Mouse (Mus musculus) forebrain, embryonic 11.5 days (tissue): ENCODE data around the gene DXBay18. TPM values are rescaled to one million over a fixed set of nuclear protein-coding genes. Genes with fewer than 3 reads are reported as not detected.
"Not testable (repeated sequence)": the region's sequence is repeated elsewhere in the genome, so short reads cannot be mapped to it uniquely, and the experiment has no call there.

Experiments
- ATAC-seq: fragments of 200-750 bp; cut with Nextera tagmentation; replicated peaks from 2 replicates; pipeline ENCODE4 v1.8.0; 2017; ENCODE audit warnings: moderate TSS enrichment; ENCODE audit not compliant: low FRiP score
- DNase-seq: peaks from one replicate; pipeline ENCODE4 v3.0.0-alpha.2; 2017; ENCODE audit warnings: low spot score
- H3K27ac ChIP-seq: fragments of 300-500 bp; sonication (generic); 2 replicates; pipeline ENCODE4 v1.5.1; 2014; ENCODE audit warnings: low read depth, low read length
- H3K27me3 ChIP-seq: fragments of 300-500 bp; sonication (generic); 2 replicates; pipeline ENCODE4 v1.6.1; 2014; ENCODE audit warnings: mild to moderate bottlenecking, low read length, mixed read lengths; ENCODE audit not compliant: control insufficient read depth, insufficient read depth
- H3K36me3 ChIP-seq: fragments of 300-500 bp; sonication (generic); 2 replicates; pipeline ENCODE4 v1.6.1; 2014; ENCODE audit warnings: mild to moderate bottlenecking, low read length, moderate library complexity, mixed read lengths; ENCODE audit not compliant: control insufficient read depth, insufficient read depth
- H3K4me1 ChIP-seq: fragments of 300-500 bp; sonication (generic); replicated peaks from 2 replicates; pipeline ENCODE4 v1.6.1; 2014; ENCODE audit warnings: low read length, mixed read lengths; ENCODE audit not compliant: control insufficient read depth, insufficient read depth
- H3K4me2 ChIP-seq: fragments of 300-500 bp; sonication (generic); 2 replicates; pipeline ENCODE4 v1.6.1; 2014; ENCODE audit warnings: low read depth, mild to moderate bottlenecking, low read length, moderate library complexity, mixed read lengths; ENCODE audit not compliant: severe bottlenecking
- H3K4me3 ChIP-seq: fragments of 300-500 bp; sonication (generic); 2 replicates; pipeline ENCODE4 v1.5.1; 2014; ENCODE audit warnings: low read depth, low read length
- H3K9ac ChIP-seq: fragments of 300-500 bp; sonication (generic); 2 replicates; pipeline ENCODE4 v1.6.1; 2014; ENCODE audit warnings: low read length
- H3K9me3 ChIP-seq: fragments of 300-500 bp; sonication (generic); 2 replicates; pipeline ENCODE4 v1.6.1; 2016; ENCODE audit warnings: low read length, mixed read lengths; ENCODE audit not compliant: control insufficient read depth
- WGBS: fragments of 180-500 bp; shearing (Covaris S2); extraction: QIAGEN DNeasy Blood & Tissue Kit; methylation state at CpG from one replicate; pipeline ENCODE4 v1.1.7; 2014; 5-methylcytosine and 5-hydroxymethylcytosine counted together
- polyA plus RNA-seq: library from polyadenylated mRNA; unstranded; fragments of >200 nt; fragmentation: Nextera tagmentation; extraction: Ambion mirVana; gene quantifications from 2 replicates; pipeline ENCODE4 v1.2.1, GENCODE M21; 2014

Gene DXBay18
- 0.16 TPM in 1 of 2 replicates, not detected in the other for polyA plus RNA-seq

DNA sequence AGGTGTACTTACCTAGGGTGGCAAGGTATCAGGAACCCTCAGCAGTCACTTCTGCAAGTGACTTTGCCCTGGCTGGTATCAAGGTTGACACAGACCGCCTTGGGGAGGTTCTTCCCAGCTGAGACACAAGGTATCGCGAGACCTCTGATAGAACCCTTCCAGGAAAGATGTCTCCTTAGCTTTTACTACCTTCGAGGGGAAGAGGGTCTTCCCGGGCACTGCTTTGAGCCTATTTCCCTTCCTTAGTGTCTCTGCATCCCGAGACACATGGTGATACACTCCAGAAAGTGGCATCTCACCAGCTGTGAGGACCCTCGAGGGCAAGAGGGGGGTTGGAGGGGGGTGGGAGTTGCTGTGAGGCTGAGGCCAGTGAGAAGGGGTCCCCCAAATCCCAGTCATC, at the start of gene DXBay18:
Gene DXBay18 (minus strand): TSS at position 101 of the 400 bp plus-strand sequence.
- not testable (repeated sequence) for H3K9me3 ChIP-seq, H3K27me3 ChIP-seq, H3K27ac ChIP-seq, H3K9ac ChIP-seq, ATAC-seq, DNase-seq, H3K4me2 ChIP-seq, H3K36me3 ChIP-seq, H3K4me3 ChIP-seq, H3K4me1 ChIP-seq
- no CpG with 5 or more reads among the region's 7 CpGs for WGBS

DNA sequence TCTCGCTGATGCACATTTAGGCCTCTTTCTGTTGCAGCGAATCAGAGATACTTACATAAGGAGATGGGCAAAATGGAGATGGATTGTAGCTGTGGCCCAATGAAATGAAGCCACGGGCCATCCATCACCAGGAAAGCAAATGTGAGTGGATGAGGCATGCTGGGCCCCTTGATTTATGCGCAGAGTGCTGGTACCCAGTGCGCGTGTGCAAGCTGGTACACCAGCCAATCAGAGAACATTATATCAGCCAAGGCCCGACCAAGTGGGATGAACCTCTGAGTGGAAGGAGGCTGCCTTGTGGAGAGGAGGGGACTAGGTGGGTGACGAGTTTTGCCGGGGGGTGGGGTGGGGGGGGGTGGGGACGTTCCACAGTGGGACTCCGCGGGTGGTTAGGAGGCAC, 42.7 kb upstream of the DXBay18 start, which contains the start of gene Xlr3b:
Gene Xlr3b (plus strand): TSS at position 274 of the 400 bp plus-strand sequence.
- H3K27ac ChIP-seq, H3K4me3 ChIP-seq, ATAC-seq, H3K4me2 ChIP-seq, H3K4me1 ChIP-seq, H3K36me3 ChIP-seq, H3K27me3 ChIP-seq, H3K9ac ChIP-seq, H3K9me3 ChIP-seq, DNase-seq: not testable (repeated sequence)
- WGBS, result 81% methylated on average over 10 of the region's 12 CpGs

DNA sequence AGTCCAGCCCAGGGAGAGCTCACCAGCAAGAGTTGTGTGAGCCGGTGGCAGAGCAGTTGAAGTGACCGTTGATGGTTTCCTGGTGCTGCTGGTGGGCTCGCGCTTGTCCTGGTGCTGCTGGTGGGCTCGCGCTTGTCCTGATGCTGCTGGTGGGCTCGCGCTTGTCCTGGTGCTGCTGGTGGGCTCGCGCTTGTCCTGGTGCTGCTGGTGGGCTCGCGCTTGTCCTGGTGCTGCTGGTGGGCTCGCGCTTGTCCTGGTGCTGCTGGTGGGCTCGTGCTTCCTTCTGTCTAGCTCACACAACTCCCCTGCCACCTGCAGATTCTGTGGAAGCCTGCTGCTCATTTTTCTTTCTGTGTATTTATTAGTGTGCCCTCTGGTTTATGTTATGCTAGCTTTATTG, 27.6 kb upstream of the DXBay18 start, which contains the start of gene Spin2d:
Gene Spin2d (minus strand): TSS at position 101 of the 400 bp plus-strand sequence.
- not testable (repeated sequence) for H3K9me3 ChIP-seq, H3K27ac ChIP-seq, H3K27me3 ChIP-seq, DNase-seq, H3K9ac ChIP-seq, H3K4me2 ChIP-seq, H3K36me3 ChIP-seq, ATAC-seq, H3K4me1 ChIP-seq, H3K4me3 ChIP-seq
- 85% methylated on average over 4 of the region's 15 CpGs for WGBS

DNA sequence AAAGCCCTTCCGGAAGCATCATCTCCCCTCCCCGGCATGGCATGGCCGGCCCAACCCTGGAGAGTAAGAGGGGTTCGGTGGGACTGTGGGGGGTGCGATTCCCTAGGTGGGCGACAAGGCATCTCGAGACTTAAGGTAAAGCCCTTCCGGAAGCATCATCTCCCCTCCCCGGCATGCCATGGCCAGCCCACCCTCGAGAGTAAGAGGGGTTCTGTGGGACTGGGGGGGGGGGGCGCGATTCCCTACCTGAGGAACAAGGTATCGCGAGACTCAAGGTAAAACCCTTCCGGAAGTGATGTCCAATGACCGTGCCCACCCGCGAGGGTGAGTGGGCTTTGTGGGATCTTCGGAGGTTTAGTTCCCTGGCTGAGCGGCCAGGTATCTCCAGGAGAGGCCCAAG, 754 bp downstream of the DXBay18 start, which contains the start of gene Xlr5b:
Gene Xlr5b (plus strand): TSS at position 301 of the 400 bp plus-strand sequence.
- H3K4me1 ChIP-seq, H3K9ac ChIP-seq, H3K4me2 ChIP-seq, H3K27me3 ChIP-seq, H3K9me3 ChIP-seq, H3K36me3 ChIP-seq, H3K27ac ChIP-seq, ATAC-seq, H3K4me3 ChIP-seq, DNase-seq: not testable (repeated sequence)
- WGBS, result no CpG with 5 or more reads among the region's 20 CpGs

DNA sequence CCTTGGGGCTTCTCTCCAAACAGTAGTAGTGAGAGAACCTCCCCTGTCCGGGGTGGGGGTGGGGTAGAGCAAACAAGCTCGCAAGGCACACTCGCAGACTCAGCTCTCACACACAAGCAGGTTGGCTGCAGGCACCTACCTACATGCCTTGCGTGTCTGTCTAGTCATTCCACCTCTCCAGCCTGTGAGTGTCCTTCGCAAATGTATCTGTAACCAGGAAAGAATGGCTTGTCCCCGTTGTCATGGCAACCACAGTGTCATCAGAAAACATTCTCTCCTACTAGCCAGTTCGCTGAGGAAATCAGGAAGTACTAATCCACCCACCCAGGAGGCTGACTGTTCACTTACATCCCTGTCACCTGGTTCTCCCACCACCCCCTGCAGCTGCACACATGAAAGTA, 6.0 kb downstream of the DXBay18 start:
- not testable (repeated sequence) for H3K4me1 ChIP-seq, H3K27me3 ChIP-seq, DNase-seq, H3K27ac ChIP-seq, H3K9ac ChIP-seq, H3K4me2 ChIP-seq, H3K9me3 ChIP-seq, H3K4me3 ChIP-seq, H3K36me3 ChIP-seq, ATAC-seq
- WGBS, result no CpG with 5 or more reads among the region's 7 CpGs

DNA sequence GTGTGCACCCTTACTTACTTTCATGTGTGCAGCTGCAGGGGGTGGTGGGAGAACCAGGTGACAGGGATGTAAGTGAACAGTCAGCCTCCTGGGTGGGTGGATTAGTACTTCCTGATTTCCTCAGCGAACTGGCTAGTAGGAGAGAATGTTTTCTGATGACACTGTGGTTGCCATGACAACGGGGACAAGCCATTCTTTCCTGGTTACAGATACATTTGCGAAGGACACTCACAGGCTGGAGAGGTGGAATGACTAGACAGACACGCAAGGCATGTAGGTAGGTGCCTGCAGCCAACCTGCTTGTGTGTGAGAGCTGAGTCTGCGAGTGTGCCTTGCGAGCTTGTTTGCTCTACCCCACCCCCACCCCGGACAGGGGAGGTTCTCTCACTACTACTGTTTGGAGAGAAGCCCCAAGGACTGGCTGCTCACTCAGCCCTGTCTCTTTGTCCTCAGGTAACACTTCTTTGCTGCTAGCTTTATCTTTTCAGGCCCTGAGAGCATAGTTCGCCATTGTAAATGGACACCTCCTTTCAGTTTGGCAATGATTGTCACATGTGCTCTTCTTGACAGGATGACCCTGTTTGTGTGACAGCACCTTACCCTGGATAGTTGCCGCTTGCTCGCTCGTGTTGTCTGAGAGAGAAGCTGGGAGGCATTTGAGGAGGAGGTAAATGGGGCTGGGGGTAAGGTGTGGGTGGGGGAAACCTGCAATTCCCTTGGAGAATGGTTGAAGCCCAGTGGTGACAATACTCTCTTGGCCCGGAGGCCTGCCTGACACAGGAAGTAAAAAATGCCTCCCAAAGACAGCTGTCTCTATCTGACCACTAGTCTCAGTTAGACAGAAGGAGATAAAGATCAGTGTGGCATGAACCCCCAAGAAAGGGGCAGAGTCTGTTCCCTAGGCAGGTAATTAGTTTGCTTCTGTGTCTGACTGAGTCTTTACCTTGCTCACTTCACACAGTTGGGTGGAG, 26.1 kb downstream of the DXBay18 start:
- H3K4me1 ChIP-seq, H3K4me2 ChIP-seq, H3K27me3 ChIP-seq, DNase-seq, H3K27ac ChIP-seq, H3K36me3 ChIP-seq, H3K9me3 ChIP-seq, H3K4me3 ChIP-seq, ATAC-seq, H3K9ac ChIP-seq: not testable (repeated sequence)
- WGBS, result no CpG with 5 or more reads among the region's 12 CpGs

DNA sequence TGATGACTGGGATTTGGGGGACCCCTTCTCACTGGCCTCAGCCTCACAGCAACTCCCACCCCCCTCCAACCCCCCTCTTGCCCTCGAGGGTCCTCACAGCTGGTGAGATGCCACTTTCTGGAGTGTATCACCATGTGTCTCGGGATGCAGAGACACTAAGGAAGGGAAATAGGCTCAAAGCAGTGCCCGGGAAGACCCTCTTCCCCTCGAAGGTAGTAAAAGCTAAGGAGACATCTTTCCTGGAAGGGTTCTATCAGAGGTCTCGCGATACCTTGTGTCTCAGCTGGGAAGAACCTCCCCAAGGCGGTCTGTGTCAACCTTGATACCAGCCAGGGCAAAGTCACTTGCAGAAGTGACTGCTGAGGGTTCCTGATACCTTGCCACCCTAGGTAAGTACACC, 32.5 kb downstream of the DXBay18 start, which contains the start of gene Gm14685:
Gene Gm14685 (plus strand): TSS at position 301 of the 400 bp plus-strand sequence.
- not testable (repeated sequence) for H3K9ac ChIP-seq, H3K36me3 ChIP-seq, H3K9me3 ChIP-seq, H3K4me1 ChIP-seq, ATAC-seq, H3K27ac ChIP-seq, H3K4me3 ChIP-seq, H3K27me3 ChIP-seq, H3K4me2 ChIP-seq, DNase-seq
- no CpG with 5 or more reads among the region's 7 CpGs for WGBS

DNA sequence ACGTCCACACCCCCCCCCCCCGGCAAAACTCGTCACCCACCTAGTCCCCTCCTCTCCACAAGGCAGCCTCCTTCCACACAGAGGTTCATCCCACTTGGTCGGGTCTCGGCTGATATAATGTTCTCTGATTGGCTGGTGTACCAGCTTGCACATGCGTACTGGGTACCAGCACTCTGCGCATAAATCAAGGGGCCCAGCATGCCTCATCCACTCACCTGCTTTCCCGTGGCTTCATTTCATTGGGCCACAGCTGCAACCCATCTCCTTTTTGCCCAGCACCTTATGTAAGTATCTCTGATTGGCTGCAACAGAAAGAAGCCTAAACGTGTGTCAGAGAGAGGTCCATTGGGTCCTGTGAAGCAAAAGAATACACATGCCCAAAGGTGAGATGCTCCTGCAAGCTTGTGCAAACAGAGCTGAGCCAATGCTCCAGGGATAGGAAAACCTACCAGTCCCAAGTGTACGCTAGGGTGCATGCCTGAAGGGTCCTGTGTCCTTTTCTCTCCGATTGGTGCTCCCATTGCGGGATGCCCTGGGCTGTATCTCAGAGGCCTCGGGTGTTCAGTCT, 52.2 kb downstream of the DXBay18 start, which contains the start of gene Xlr3a:
Gene Xlr3a (minus strand): TSS at position 155 of the 568 bp plus-strand sequence.
- H3K4me3 ChIP-seq, ATAC-seq, H3K27ac ChIP-seq, H3K9me3 ChIP-seq, H3K9ac ChIP-seq, H3K36me3 ChIP-seq, H3K27me3 ChIP-seq, H3K4me1 ChIP-seq, H3K4me2 ChIP-seq, DNase-seq: not testable (repeated sequence)
- WGBS, result 81% methylated on average over 12 of the region's 13 CpGs
